Mouse (Mus musculus) urinary bladder, adult 2 months (tissue): ENCODE data around the gene Gpr107. TPM values are rescaled to one million over a fixed set of nuclear protein-coding genes. Genes with fewer than 3 reads are reported as not detected.

Experiments
- DNase-seq: peaks from one replicate; pipeline ENCODE4 v3.0.0; 2022; ENCODE audit warnings: low spot score
- polyA plus RNA-seq: library from polyadenylated mRNA; depleted of rRNA; stranded (reverse); fragments of >200 nt; gene quantifications from 2 replicates; pipeline ENCODE4 v1.2.3, GENCODE M21; 2012

Gpr107 gene
- polyA plus RNA-seq, 1 experiment = 24.2 TPM

GRCm38 (mm10) chr2:31200051-31200450, 47.9 kb downstream of the Gpr107 start:
- no peak for DNase-seq

GRCm38 (mm10) chr2:31201851-31202250, 49.7 kb downstream of the Gpr107 start:
- DNase-seq = no peak

GRCm38 (mm10) chr2:31202357-31202756, 50.2 kb downstream of the Gpr107 start:
- DNase-seq = no peak

- DNase-seq = no peak
These were observed 50.8 kb downstream of the Gpr107 start for GRCm38 (mm10) chr2:31202956-31203355.

- DNase-seq = no peak
These were observed 52.6 kb downstream of the Gpr107 start for GRCm38 (mm10) chr2:31204677-31205076.

GRCm38 (mm10) chr2:31206211-31206610, 54.1 kb downstream of the Gpr107 start:
- no peak for DNase-seq

- no peak for DNase-seq
These were observed 54.8 kb downstream of the Gpr107 start for GRCm38 (mm10) chr2:31206882-31207281.

- no peak for DNase-seq
These were observed 56.5 kb downstream of the Gpr107 start for GRCm38 (mm10) chr2:31208544-31209142.

GRCm38 (mm10) chr2:31209525-31209924, 57.4 kb downstream of the Gpr107 start:
- no peak for DNase-seq

- DNase-seq = no peak
These were observed 58.2 kb downstream of the Gpr107 start for GRCm38 (mm10) chr2:31210144-31210847.

GRCm38 (mm10) chr2:31211204-31211603, 59.1 kb downstream of the Gpr107 start:
- no peak for DNase-seq

- DNase-seq = no peak
These were observed 62.2 kb downstream of the Gpr107 start for GRCm38 (mm10) chr2:31214211-31214796.

- DNase-seq = no peak
These were observed 66.5 kb downstream of the Gpr107 start for GRCm38 (mm10) chr2:31218611-31219010.

- no peak for DNase-seq
These were observed 67.4 kb downstream of the Gpr107 start for GRCm38 (mm10) chr2:31219470-31219869.

GRCm38 (mm10) chr2:31220844-31221243, 68.7 kb downstream of the Gpr107 start:
- no peak for DNase-seq

- no peak for DNase-seq
These were observed 69.5 kb downstream of the Gpr107 start for GRCm38 (mm10) chr2:31221582-31221981.

- DNase-seq = no peak
These were observed 76.7 kb downstream of the Gpr107 start for GRCm38 (mm10) chr2:31228768-31229311.

GRCm38 (mm10) chr2:31239203-31239696, 87.1 kb downstream of the Gpr107 start:
- no peak for DNase-seq

GRCm38 (mm10) chr2:31239833-31240232, 87.7 kb downstream of the Gpr107 start:
- DNase-seq = no peak

GRCm38 (mm10) chr2:31241639-31242038, 89.5 kb downstream of the Gpr107 start:
- no peak for DNase-seq

GRCm38 (mm10) chr2:31244216-31244615, 92.1 kb downstream of the Gpr107 start:
- no peak for DNase-seq

- DNase-seq = no peak
These were observed 92.9 kb downstream of the Gpr107 start for GRCm38 (mm10) chr2:31245051-31245450.
